Mouse (Mus musculus) lung, adult 2 months (tissue): Measurements from ENCODE around the gene Onecut3. TPM values are rescaled to one million over a fixed set of nuclear protein-coding genes. Genes with fewer than 3 reads are reported as not detected.

Experiments
- DNase-seq: peaks from one replicate; pipeline ENCODE4 v3.0.0; 2022
- H3K4me1 ChIP-seq: fragments of 200-500 bp; 2 replicates; pipeline ENCODE4 v1.6.1; 2011; ENCODE audit warnings: low read length; ENCODE audit not compliant: control insufficient read depth, insufficient read depth
- H3K4me3 ChIP-seq: fragments of 200-500 bp; replicated peaks from 2 replicates; pipeline ENCODE3; 2011; ENCODE audit warnings: low read depth, mild to moderate bottlenecking, control low read depth, low read length; ENCODE audit errors: extremely low read depth
- CTCF ChIP-seq: fragments of 200-500 bp; IDR thresholded peaks from 2 replicates; pipeline ENCODE4 v1.5.1; 2011; ENCODE audit warnings: mild to moderate bottlenecking, low read length, control low read depth; ENCODE audit not compliant: insufficient read depth
- POLR2A ChIP-seq: fragments of 200-500 bp; IDR thresholded peaks from 2 replicates; pipeline ENCODE4 v1.6.1; 2011; ENCODE audit warnings: low read depth, mild to moderate bottlenecking, control low read depth, low read length, borderline replicate concordance; ENCODE audit errors: extremely low read depth
- WGBS: fragments of 180-500 bp; shearing (Covaris S2); methylation state at CpG from one replicate; pipeline ENCODE4 v1.1.7; 2018; 5-methylcytosine and 5-hydroxymethylcytosine counted together
- polyA plus RNA-seq: library from polyadenylated mRNA; depleted of rRNA; stranded (reverse); fragments of >200 nt; gene quantifications from 2 replicates; pipeline ENCODE4 v1.2.3, GENCODE M21; 2012

Gene Onecut3
- polyA plus RNA-seq, 1 experiment: not detected

DNA sequence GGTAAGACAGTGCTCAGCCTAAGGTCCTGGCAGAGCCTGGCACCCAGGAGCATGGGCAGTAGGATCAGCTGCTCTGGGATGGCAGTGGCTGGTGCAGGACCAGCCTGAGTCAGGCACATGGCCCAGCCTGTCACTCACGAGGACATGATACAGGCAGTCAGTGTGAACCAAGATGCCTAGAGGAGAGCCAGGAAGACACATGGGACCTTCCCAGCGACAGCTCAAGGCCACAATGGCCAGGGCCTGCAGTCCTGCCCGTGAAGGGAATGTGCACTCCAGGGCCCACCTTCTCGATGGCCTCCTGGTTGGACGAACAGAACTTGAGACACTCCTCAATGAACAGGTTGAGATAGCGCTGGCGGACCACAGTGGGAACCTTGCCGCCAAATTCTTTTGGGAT, 51.0 kb downstream of the Onecut3 start:
- H3K4me1 ChIP-seq: no peaks in the 10 kb centered on the region
- no peak for DNase-seq
- WGBS: 85% methylated on average over 8 of the region's 8 CpGs
- TF ChIP-seq CTCF (no peak), POLR2A (no peak)
- no peak overlapping the region for H3K4me3 ChIP-seq

DNA sequence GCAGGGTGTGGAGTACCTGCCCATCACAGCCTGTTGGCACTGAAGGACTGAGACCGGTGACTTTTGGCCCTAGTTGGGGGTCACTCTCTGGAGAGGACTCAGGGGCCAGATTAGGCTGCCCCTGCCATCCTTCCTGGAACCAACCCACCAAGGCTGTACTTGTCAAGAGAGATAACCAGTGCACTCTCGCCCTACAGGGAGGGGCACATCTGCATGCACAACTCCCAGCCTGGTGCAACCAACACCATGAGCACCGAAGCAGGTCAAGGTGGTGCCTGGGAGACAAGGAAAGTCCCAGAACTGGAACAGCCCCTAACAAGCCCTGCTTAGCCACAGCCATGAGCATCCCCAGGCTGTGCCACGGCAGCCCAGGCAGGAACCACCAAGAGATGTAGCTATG, 52.3 kb downstream of the Onecut3 start:
- TF ChIP-seq POLR2A (no peak), CTCF (no peak)
- WGBS: 94% methylated on average over 4 of the region's 4 CpGs

DNA sequence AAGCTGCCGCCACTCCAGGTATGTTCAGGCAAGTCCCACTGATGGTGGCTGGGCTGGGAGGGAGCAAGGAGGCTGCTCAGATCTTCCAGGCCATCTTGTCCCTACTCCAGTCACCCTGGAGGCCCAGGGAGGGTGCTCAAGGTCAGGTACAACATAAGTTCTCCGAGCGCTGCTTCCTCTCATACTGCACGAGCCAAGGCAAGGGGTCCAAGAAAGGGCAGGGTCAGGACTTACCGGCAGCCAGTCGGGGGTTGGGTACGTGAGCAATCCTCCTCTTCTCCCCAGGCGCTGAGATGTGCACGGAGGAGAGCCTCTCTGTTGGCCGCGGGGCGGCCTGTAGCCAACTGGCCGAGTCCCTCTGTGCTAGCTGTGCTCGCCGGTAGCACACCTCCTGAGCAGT, 52.9 kb downstream of the Onecut3 start:
- no peaks in the 10 kb centered on the region for H3K4me1 ChIP-seq
- WGBS: 88% methylated on average over 15 of the region's 15 CpGs
- H3K4me3 ChIP-seq: no peak overlapping the region
- DNase-seq: no peak
- TF ChIP-seq POLR2A (no peak), CTCF (no peak)

More for the DNA sequence above, 52.3 kb downstream of the Onecut3 start:
- Histone ChIP-seq H3K4me3 (no peak overlapping the region), H3K4me1 (no peaks in the 10 kb centered on the region)
- no peak for DNase-seq

DNA sequence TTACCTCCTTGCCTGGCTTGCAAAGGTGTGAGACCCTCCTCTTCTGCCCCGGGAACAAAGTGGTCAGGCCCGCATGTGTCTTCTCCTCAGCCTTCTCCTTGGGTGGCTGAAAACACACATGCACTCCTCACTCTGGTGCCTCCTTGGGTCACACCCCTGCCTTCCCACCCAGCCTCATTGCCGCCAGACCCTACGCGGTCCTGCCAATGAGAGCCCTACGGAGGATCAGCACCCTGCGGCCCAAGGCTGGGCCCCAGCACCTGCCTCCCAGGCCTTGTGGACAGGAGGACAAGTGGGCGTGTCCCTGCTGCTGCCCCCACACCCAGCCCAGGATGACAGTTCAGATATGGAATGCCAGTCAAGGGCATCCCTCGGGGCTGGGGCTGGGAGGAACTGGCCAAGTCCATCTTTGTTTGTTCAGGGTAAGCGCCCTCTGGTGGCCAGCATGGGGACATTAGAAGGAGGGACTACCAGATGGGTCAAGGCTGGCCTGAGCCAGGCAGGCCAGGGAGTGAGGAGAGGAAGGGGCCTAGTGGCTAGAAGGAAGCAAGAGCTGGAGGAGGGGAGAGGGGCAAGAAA, 53.9 kb downstream of the Onecut3 start:
- TF ChIP-seq CTCF (peak; percentile 70), POLR2A (no peak)
- DNase-seq: peak; percentile 58

DNA sequence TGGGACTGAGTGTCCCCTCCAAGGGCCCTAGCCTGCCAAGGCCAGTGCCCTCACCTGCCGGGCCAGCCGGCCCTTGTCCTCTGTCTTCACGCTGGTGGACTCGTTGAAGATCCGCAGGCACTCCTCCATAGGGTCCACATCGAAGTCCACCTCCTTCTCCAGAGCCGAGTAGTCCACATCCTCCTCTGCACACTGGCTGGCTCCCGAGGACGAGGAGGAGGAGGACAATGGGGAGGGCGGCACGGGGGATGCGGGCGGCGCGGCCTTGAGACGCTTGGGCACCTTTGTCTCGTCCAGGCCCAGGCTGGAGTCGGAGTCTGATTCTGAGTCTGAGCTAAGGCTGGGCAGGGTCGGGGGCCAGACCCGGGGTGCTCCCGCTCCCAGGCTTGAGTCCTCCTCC, 54.6 kb downstream of the Onecut3 start:
- no peaks in the 10 kb centered on the region for H3K4me1 ChIP-seq
- no peak for DNase-seq
- 80% methylated on average over 21 of the region's 21 CpGs for WGBS
- TF ChIP-seq POLR2A (no peak), CTCF (no peak)
- no peak overlapping the region for H3K4me3 ChIP-seq

More for the DNA sequence above, 53.9 kb downstream of the Onecut3 start:
- H3K4me1 ChIP-seq: no peaks in the 10 kb centered on the region
- H3K4me3 ChIP-seq: no peak overlapping the region
- 76% methylated on average over 10 of the region's 10 CpGs for WGBS

DNA sequence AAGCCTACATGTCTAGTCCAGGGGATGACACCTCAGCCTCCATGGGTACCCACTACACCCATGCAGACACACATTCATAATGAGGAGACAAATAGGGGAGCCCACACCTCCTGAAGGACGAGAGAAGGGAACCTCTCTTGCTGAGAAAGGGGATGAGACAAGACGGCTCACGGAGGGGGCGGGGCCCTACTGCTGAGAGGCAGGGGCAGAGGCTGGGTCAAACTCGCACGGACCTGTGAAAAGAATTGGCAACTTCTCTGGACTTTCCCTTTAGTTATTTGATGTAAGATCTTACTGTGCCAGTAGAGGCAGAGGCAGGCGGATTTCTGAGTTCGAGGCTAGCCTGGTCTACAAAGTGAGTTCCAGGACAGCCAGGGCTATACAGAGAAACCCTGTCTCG, 57.7 kb downstream of the Onecut3 start:
- Histone ChIP-seq H3K4me3 (no peak overlapping the region), H3K4me1 (no peaks in the 10 kb centered on the region)
- DNase-seq: no peak
- 55% methylated on average over 9 of the region's 9 CpGs for WGBS
- TF ChIP-seq POLR2A (no peak), CTCF (no peak)

DNA sequence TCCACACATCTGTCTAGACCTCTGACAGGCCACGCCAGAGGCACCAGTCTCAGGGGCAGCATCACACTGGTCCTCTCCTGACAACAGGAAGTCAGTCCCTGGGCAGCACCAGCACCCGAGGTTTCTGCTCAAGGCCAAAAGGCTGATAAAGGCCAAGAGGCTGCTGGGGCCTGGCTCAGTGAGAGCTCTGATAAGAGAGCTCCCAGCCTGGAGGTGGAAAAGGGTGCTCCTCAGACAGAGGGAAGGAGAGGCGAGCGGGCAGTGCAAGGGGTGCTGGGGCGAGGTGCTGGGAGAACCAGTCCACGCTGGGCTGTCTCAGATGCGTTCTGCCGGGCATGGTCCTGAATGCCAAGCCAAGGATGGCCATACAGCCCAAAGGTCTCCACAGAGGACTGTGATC, 58.9 kb downstream of the Onecut3 start:
- no peak for DNase-seq
- WGBS: 80% methylated on average over 8 of the region's 8 CpGs
- TF ChIP-seq CTCF (no peak), POLR2A (no peak)
- H3K4me1 ChIP-seq: peaks cover 10% of the 10 kb centered on the region
- H3K4me3 ChIP-seq: no peak overlapping the region

DNA sequence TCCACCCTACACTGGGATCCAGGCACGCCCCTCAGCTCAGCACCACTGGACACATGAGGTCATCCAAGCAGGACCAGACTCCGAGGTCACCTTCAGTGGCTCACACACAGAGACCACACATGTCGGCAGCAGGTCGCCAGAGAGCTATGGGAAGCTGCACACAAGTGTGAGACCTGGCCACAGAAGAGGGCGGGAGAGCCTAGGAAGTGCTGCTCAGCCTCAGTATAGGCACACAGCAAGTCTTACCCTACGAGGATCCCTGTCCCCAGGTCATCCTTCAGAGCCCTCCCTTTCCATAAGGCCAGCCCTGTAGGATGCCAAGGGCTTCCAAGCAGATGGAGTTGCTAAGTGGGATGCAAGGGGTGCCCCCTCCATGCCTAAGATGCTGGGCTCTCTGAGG, 59.4 kb downstream of the Onecut3 start:
- no peak for DNase-seq
- 83% methylated on average over 6 of the region's 6 CpGs for WGBS
- no peak for TF ChIP-seq POLR2A
- no peak for TF ChIP-seq CTCF
- Histone ChIP-seq H3K4me3 (no peak overlapping the region), H3K4me1 (peaks cover 15% of the 10 kb centered on the region)

DNA sequence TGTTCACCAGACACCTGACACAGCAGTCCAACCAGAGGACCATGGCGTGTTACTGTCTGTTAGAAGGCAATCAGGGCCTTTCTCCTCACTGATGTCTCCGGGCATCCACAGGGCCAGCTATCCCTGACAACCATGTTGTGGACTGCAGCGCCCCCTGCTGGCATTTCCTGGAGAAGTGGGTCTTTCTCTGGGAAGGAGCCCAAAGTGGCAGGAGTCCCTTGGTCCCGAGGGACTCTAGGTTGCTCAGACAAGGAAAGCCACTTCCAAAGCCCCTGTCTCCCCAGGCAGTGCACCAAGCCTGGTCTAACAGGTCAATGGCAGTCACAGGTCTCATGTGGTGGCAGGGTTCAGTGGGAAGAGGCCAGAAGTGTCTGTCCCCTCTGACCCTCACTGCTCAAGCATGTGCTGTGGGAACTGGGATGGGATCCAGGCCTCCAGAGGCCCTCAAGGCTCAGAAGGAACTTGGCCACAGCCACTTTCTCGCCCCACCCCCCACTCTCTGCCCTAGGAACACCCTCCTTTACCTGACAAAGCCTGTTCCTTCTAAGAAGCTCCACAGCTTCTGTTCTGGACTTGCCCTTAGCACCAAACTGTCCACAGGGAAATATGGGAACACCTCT, 62.8 kb downstream of the Onecut3 start:
- no peak overlapping the region for H3K4me3 ChIP-seq
- 26% methylated on average over 5 of the region's 5 CpGs for WGBS
- peak; percentile 82 for DNase-seq
- peaks cover 29% of the 10 kb centered on the region for H3K4me1 ChIP-seq
- TF ChIP-seq CTCF (peak; percentile 66), POLR2A (no peak)

DNA sequence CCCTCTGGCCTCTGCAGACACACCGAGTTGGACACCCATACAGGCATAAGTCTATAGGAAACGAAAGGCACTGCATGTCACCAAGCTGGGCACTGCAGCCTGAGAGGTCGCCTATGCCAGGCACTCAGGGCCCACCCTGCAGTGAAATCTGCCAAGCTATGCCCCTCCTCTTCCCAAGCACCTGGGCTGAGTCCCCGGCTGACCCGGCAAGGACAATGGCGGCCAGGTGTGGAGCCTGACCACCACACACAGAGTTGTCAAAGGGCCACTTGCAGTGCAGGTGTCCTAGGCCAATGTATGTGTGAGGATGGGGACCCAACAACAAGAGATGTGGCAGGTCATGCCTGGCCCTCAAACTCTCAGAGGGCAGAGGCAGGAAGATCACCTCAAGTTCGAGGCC, 64.8 kb downstream of the Onecut3 start:
- Histone ChIP-seq H3K4me1 (peaks cover 29% of the 10 kb centered on the region), H3K4me3 (no peak overlapping the region)
- DNase-seq: no peak
- 85% methylated on average over 7 of the region's 7 CpGs for WGBS
- TF ChIP-seq POLR2A (no peak), CTCF (no peak)
